Mouse (Mus musculus) ES-Bruce4 (cell line): ENCODE measurements at regions not wholly inside any gene's neighbourhood (a gene's known extent, or its start where the extent isn't known, plus 50 kb on each side); places are given as distances from the start of the nearest gene placed in this dataset.

ENCODE experiments used
- CTCF ChIP-seq: IDR thresholded peaks from one replicate; pipeline ENCODE4 v1.8.1; 2011; ENCODE audit warnings: low read depth, low read length
- EP300 ChIP-seq: IDR thresholded peaks from 2 replicates; pipeline ENCODE4 v1.6.1; 2011; ENCODE audit warnings: low read depth, low read length; ENCODE audit not compliant: insufficient read depth
- POLR2A ChIP-seq: IDR thresholded peaks from one replicate; pipeline ENCODE4 v1.8.1; 2011; ENCODE audit warnings: low read length; ENCODE audit not compliant: insufficient read depth

DNA sequence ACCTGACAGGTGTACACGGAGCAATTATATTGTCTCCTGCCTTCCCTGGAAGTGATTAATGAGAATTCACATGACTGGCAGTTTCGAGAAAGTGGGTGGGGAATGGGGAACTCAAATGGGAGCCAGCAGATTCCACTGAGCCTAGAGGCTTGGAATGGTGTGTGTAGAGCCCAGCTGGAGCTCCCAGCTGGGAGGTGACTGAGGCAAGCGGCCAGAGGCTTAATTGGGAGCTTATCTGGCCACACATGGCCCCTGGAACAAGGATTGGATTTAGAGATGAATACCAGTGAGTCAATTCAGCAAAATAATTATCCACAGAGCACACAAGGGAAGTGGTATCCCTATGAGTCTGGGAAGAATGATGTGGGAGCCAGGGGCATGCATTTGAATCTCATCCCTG, 108.0 kb upstream of the Castor2 start:
- TF ChIP-seq POLR2A, result no peak
- TF ChIP-seq EP300, result no peak
- no peak for TF ChIP-seq CTCF
